Mouse (Mus musculus) B cell, adult 2 months (primary cell): Measurements from ENCODE around the gene Scgb1b11.
"Not testable (repeated sequence)": the region's sequence is repeated elsewhere in the genome, so short reads cannot be mapped to it uniquely, and the experiment has no call there.

Source experiments
- DNase-seq, 2 experiments: peaks; one replicate each; pipeline ENCODE4 v3.0.0; 2022

Gene Scgb1b11

GRCm38 (mm10) chr7:32222540-32222939 is at the start of gene Scgb1b11:
TSS of gene Scgb1b11 (plus strand) at chr7:32222840.
- DNase-seq = not testable (repeated sequence)

GRCm38 (mm10) chr7:32211045-32211444 is 11.6 kb upstream of the Scgb1b11 start, which contains the start of gene Scgb2b11:
TSS of gene Scgb2b11 (minus strand) at chr7:32211145.
- DNase-seq = not testable (repeated sequence)
